Mouse (Mus musculus) stomach, embryonic 14.5 days (tissue): ENCODE measurements at regions not wholly inside any gene's neighbourhood (a gene's known extent, or its start where the extent isn't known, plus 50 kb on each side); places are given as distances from the start of the nearest gene placed in this dataset.

Experiments used
- ATAC-seq: fragments of 200-750 bp; cut with Nextera tagmentation; 2 replicates; pipeline ENCODE4 v1.8.0; 2017; ENCODE audit warnings: low read depth, moderate TSS enrichment; ENCODE audit not compliant: insufficient number of reproducible peaks, insufficient read depth, low FRiP score
- H3K27ac ChIP-seq: fragments of 300-500 bp; sonication (generic); 2 replicates; pipeline ENCODE4 v1.5.1; 2014; ENCODE audit warnings: mild to moderate bottlenecking, low read length, moderate library complexity, mixed read lengths
- H3K27me3 ChIP-seq: fragments of 300-500 bp; sonication (generic); 2 replicates; pipeline ENCODE4 v1.6.1; 2014; ENCODE audit warnings: low read length, control low read depth, mixed read lengths; ENCODE audit not compliant: control insufficient read depth, insufficient read depth
- H3K36me3 ChIP-seq: fragments of 300-500 bp; sonication (generic); 2 replicates; pipeline ENCODE4 v1.6.1; 2014; ENCODE audit warnings: mild to moderate bottlenecking, control low read depth, low read length, moderate library complexity, mixed read lengths; ENCODE audit not compliant: control insufficient read depth, insufficient read depth
- H3K4me1 ChIP-seq: fragments of 300-500 bp; sonication (generic); 2 replicates; pipeline ENCODE4 v1.6.1; 2014; ENCODE audit warnings: low read length, control low read depth, mixed read lengths; ENCODE audit not compliant: control insufficient read depth, insufficient read depth
- H3K4me2 ChIP-seq: fragments of 300-500 bp; sonication (generic); replicated peaks from 2 replicates; pipeline ENCODE4 v1.6.1; 2014; ENCODE audit warnings: low read depth, low read length, control low read depth
- H3K4me3 ChIP-seq: fragments of 300-500 bp; sonication (generic); 2 replicates; pipeline ENCODE4 v1.5.1; 2014; ENCODE audit warnings: low read depth, low read length, control low read depth
- H3K9ac ChIP-seq: fragments of 300-500 bp; sonication (generic); replicated peaks from 2 replicates; pipeline ENCODE4 v1.6.1; 2014; ENCODE audit warnings: low read depth, mild to moderate bottlenecking, control low read depth, low read length, moderate library complexity, mixed read lengths
- H3K9me3 ChIP-seq: fragments of 300-500 bp; sonication (generic); 2 replicates; pipeline ENCODE4 v1.6.1; 2016; ENCODE audit warnings: low read depth, low read length, control low read depth; ENCODE audit not compliant: control insufficient read depth
- WGBS: fragments of 180-500 bp; shearing (Covaris S2); extraction: QIAGEN DNeasy Blood & Tissue Kit; methylation state at CpG from one replicate; pipeline ENCODE4 v1.1.7; 2014; 5-methylcytosine and 5-hydroxymethylcytosine counted together

- H3K36me3 ChIP-seq, result no peaks in the 10 kb centered on the region
- ATAC-seq, result peak; percentile 89
- peak overlapping the region; percentile 33; the same call in 1 of the 2 replicates for H3K9ac ChIP-seq
- no peaks in the 10 kb centered on the region for H3K27me3 ChIP-seq
- H3K4me3 ChIP-seq, result peak overlapping the region; percentile 45
- no peaks in the 10 kb centered on the region for H3K4me1 ChIP-seq
- under 1% methylated on average over 29 of the region's 29 CpGs for WGBS
- H3K4me2 ChIP-seq, result peak overlapping the region; percentile 38
- H3K9me3 ChIP-seq, result no peaks in the 10 kb centered on the region
- H3K27ac ChIP-seq, result peak overlapping the region; percentile 56; the same call in 1 of the 2 replicates
These were observed 52.3 kb upstream of the Igfbp7 start for GRCm38 (mm10) chr5:77459896-77460717.
